Mouse (Mus musculus) liver, adult (tissue): ENCODE data around the gene Nyap2.

Source experiments
- GATA4 ChIP-seq: IDR thresholded peaks from 2 replicates; pipeline ENCODE4 v1.6.1; 2014; ENCODE audit warnings: mild to moderate bottlenecking, low read length; ENCODE audit not compliant: insufficient replicate concordance

Nyap2 gene

GRCm38 (mm10) chr1:81285633-81286032 lies 208.9 kb downstream of the Nyap2 start:
- no peak for TF ChIP-seq GATA4

GRCm38 (mm10) chr1:81287088-81287487 lies 210.3 kb downstream of the Nyap2 start:
- no peak for TF ChIP-seq GATA4

- TF ChIP-seq GATA4, result no peak
Observed at GRCm38 (mm10) chr1:81300735-81301134, 224.0 kb downstream of the Nyap2 start.

- no peak for TF ChIP-seq GATA4
Observed at GRCm38 (mm10) chr1:81301661-81302060, 224.9 kb downstream of the Nyap2 start.

- TF ChIP-seq GATA4, result no peak
Observed at GRCm38 (mm10) chr1:81303389-81303788, 226.6 kb downstream of the Nyap2 start.

- no peak for TF ChIP-seq GATA4
Observed at GRCm38 (mm10) chr1:81307407-81307806, 230.7 kb downstream of the Nyap2 start.

GRCm38 (mm10) chr1:81307934-81308333 lies 231.2 kb downstream of the Nyap2 start:
- no peak for TF ChIP-seq GATA4

- no peak for TF ChIP-seq GATA4
Observed at GRCm38 (mm10) chr1:81310087-81310626, 233.4 kb downstream of the Nyap2 start.

- no peak for TF ChIP-seq GATA4
Observed at GRCm38 (mm10) chr1:81316403-81316994, 239.7 kb downstream of the Nyap2 start.

- TF ChIP-seq GATA4, result no peak
Observed at GRCm38 (mm10) chr1:81316995-81317413, 240.3 kb downstream of the Nyap2 start.

GRCm38 (mm10) chr1:81387722-81388121 lies 311.0 kb downstream of the Nyap2 start:
- TF ChIP-seq GATA4, result no peak
